In the genomic region with DNA sequence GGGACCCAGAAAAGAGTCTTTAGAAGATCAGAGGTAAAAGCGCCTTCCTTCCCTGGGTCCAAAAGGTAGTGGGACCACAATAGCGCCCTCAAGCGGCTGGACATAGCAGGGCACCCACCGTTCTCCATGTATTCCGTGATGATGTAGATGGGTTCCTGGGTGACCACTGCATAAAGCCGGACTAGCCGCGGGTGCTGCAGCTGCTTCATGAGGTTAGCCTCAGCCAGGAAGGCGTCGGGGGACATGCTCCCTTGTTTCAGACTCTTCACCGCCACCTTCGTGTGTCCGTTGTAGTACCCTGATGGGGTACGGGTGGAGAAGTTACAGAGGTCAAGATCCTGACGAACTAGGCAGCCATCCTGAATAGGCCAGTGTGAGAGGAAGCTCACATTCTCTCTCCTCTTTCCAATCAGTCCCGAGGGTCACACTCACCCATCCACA, we compare ENCODE assay signal across 8 mouse cellular contexts. TPM values are rescaled to one million over a fixed set of nuclear protein-coding genes. Genes with fewer than 3 reads are reported as not detected.
A peak's percentile ranks its signal among the peaks of the same experiment; 100 is the strongest.
DNase-seq lines count a peak whose midpoint lies in the region; ATAC-seq lines count a peak whose summit lies in the region.

No protein-coding gene starts in this region.

- peak; percentile 57 for DNase-seq in urinary bladder, postnatal 25 days (ENCODE audit: low spot score)
- DNase-seq in urinary bladder, postnatal 10 days (ENCODE audit: low spot score): no peak
- peak; percentile 67 for DNase-seq in kidney, postnatal 14 days
- peak; percentile 48 for DNase-seq in thymus, postnatal 25 days

- peak; percentile 64 for ATAC-seq in common myeloid progenitor, adult 5-6 weeks (replicated peaks; ENCODE audit: low read depth, poor library complexity, severe bottlenecking)
- no peak for ATAC-seq in heart, embryonic 14.5 days (ENCODE audit: insufficient number of reproducible peaks, insufficient read depth, low FRiP score, low read depth)
- 0 out of 2 replicates have a peak, but pooled peaks have one; percentile 19 for ATAC-seq in lung, embryonic 15.5 days (ENCODE audit: borderline replicate concordance, extremely low read depth, low FRiP score, low TSS enrichment)
- peak; percentile 22; the same call in 1 of the 2 replicates for ATAC-seq in neural tube, embryonic 14.5 days (ENCODE audit: low read depth)

- H3K4me3 ChIP-seq in heart, embryonic 14.5 days (ENCODE audit: control insufficient read depth in 1 of 2, insufficient read depth in 1 of 2, low read depth in 1 of 2, low read length in 2 of 2): peak overlapping the region; percentile 47 to 55
- H3K4me3 ChIP-seq in lung, embryonic 15.5 days: peak overlapping the region; percentile 45
- H3K4me3 ChIP-seq in neural tube, embryonic 14.5 days (ENCODE audit: low read depth, low read length): peak overlapping the region; percentile 30

- no peaks in the 10 kb centered on the region for H3K36me3 ChIP-seq in heart, embryonic 14.5 days (ENCODE audit: control insufficient read depth, insufficient read depth, low read length)
- no peaks in the 10 kb centered on the region for H3K36me3 ChIP-seq in lung, embryonic 15.5 days
- H3K36me3 ChIP-seq in neural tube, embryonic 14.5 days (ENCODE audit: control insufficient read depth, insufficient read depth, low read length): no peaks in the 10 kb centered on the region

- peaks cover 14 to 17% of the 10 kb centered on the region in 2 experiments for H3K4me1 ChIP-seq in heart, embryonic 14.5 days (ENCODE audit: control insufficient read depth in 2 of 2, insufficient read depth in 2 of 2, low read length in 2 of 2)
- peaks cover 20% of the 10 kb centered on the region for H3K4me1 ChIP-seq in lung, embryonic 15.5 days
- H3K4me1 ChIP-seq in neural tube, embryonic 14.5 days (ENCODE audit: control insufficient read depth, insufficient read depth, low read length): peaks cover 2% of the 10 kb centered on the region; the same call in 1 of the 2 replicates

- WGBS in heart, embryonic 14.5 days: 5% methylated on average over 16 of the region's 16 CpGs
- 6% methylated on average over 16 of the region's 16 CpGs for WGBS in lung, embryonic 15.5 days
- 2% methylated on average over 16 of the region's 16 CpGs for WGBS in neural tube, embryonic 14.5 days

- peak overlapping the region; percentile 67 for H3K9ac ChIP-seq in heart, embryonic 14.5 days (ENCODE audit: low read length)
- H3K9ac ChIP-seq in lung, embryonic 15.5 days: peak overlapping the region; percentile 50; the same call in 1 of the 2 replicates
- peak overlapping the region; percentile 37 for H3K9ac ChIP-seq in neural tube, embryonic 14.5 days (replicated peaks; ENCODE audit: low read depth, low read length)

- H3K4me2 ChIP-seq in heart, embryonic 14.5 days (ENCODE audit: low read length): peak overlapping the region; percentile 98
- H3K4me2 ChIP-seq in lung, embryonic 15.5 days: peak overlapping the region; percentile 75
- H3K4me2 ChIP-seq in neural tube, embryonic 14.5 days (ENCODE audit: low read depth, low read length): peak overlapping the region; percentile 52

- no peak overlapping the region; a peak in 1 of 4 replicates for H3K27ac ChIP-seq in heart, embryonic 14.5 days (replicated peaks in 1 of 2; ENCODE audit: control insufficient read depth in 1 of 2, insufficient read depth in 1 of 2, low read depth in 2 of 2, low read length in 2 of 2)
- no peak overlapping the region for H3K27ac ChIP-seq in lung, embryonic 15.5 days
- peak overlapping the region; percentile 3; the same call in 1 of the 2 replicates for H3K27ac ChIP-seq in neural tube, embryonic 14.5 days (ENCODE audit: low read depth, low read length)

- H3K9me3 ChIP-seq in heart, embryonic 14.5 days (ENCODE audit: control insufficient read depth, low read length): no peaks in the 10 kb centered on the region
- H3K9me3 ChIP-seq in lung, embryonic 15.5 days: no peaks in the 10 kb centered on the region
- H3K9me3 ChIP-seq in neural tube, embryonic 14.5 days (ENCODE audit: control insufficient read depth, low read length): no peaks in the 10 kb centered on the region

- no peaks in the 10 kb centered on the region; the same call in 1 of the 2 replicates for H3K27me3 ChIP-seq in heart, embryonic 14.5 days (ENCODE audit: control insufficient read depth, insufficient read depth, low read length)
- no peaks in the 10 kb centered on the region for H3K27me3 ChIP-seq in lung, embryonic 15.5 days
- H3K27me3 ChIP-seq in neural tube, embryonic 14.5 days (ENCODE audit: control insufficient read depth, insufficient read depth, low read length): no peaks in the 10 kb centered on the region

RNA-seq across cellular contexts. Expression of gene Hdac1, which starts 12.9 kb away (rescaled TPM):
- 75.8 and 103 TPM in 2 replicates for total RNA-seq in common myeloid progenitor, adult 5-6 weeks (2017)
- polyA plus RNA-seq in heart, embryonic 14.5 days (2014; fragmentation: Nextera tagmentation; extraction: Ambion mirVana): 123 and 124 TPM in 2 replicates
- polyA plus RNA-seq in lung, embryonic 15.5 days (2015; fragmentation: Nextera tagmentation; extraction: Ambion mirVana): 251 and 260 TPM in 2 replicates
- 67.2 and 94.0 TPM in 2 replicates for polyA plus RNA-seq in neural tube, embryonic 14.5 days (2014; fragmentation: Nextera tagmentation; extraction: Ambion mirVana)

RNA-seq across cellular contexts. Expression of gene Lck, which starts 18.0 kb away (rescaled TPM):
- total RNA-seq in common myeloid progenitor, adult 5-6 weeks (2017): 8.1 and 17.5 TPM in 2 replicates
- polyA plus RNA-seq in heart, embryonic 14.5 days (2014; fragmentation: Nextera tagmentation; extraction: Ambion mirVana): 2.6 and 3.2 TPM in 2 replicates
- polyA plus RNA-seq in lung, embryonic 15.5 days (2015; fragmentation: Nextera tagmentation; extraction: Ambion mirVana): 8.3 and 24.9 TPM in 2 replicates
- polyA plus RNA-seq in neural tube, embryonic 14.5 days (2014; fragmentation: Nextera tagmentation; extraction: Ambion mirVana): 10.0 and 10.5 TPM in 2 replicates

RNA-seq across cellular contexts. Expression of gene Fam167b, which starts 22.9 kb away (rescaled TPM):
- total RNA-seq in common myeloid progenitor, adult 5-6 weeks (2017): not detected in 2 replicates
- 5.3 and 5.6 TPM in 2 replicates for polyA plus RNA-seq in heart, embryonic 14.5 days (2014; fragmentation: Nextera tagmentation; extraction: Ambion mirVana)
- polyA plus RNA-seq in lung, embryonic 15.5 days (2015; fragmentation: Nextera tagmentation; extraction: Ambion mirVana): 3.2 and 4.2 TPM in 2 replicates
- not detected in 2 replicates for polyA plus RNA-seq in neural tube, embryonic 14.5 days (2014; fragmentation: Nextera tagmentation; extraction: Ambion mirVana)

RNA-seq across cellular contexts. Expression of gene Marcksl1, which starts 42.1 kb away (rescaled TPM):
- total RNA-seq in common myeloid progenitor, adult 5-6 weeks (2017): 80.7 and 93.1 TPM in 2 replicates
- 301 and 313 TPM in 2 replicates for polyA plus RNA-seq in heart, embryonic 14.5 days (2014; fragmentation: Nextera tagmentation; extraction: Ambion mirVana)
- polyA plus RNA-seq in lung, embryonic 15.5 days (2015; fragmentation: Nextera tagmentation; extraction: Ambion mirVana): 748 and 767 TPM in 2 replicates
- polyA plus RNA-seq in neural tube, embryonic 14.5 days (2014; fragmentation: Nextera tagmentation; extraction: Ambion mirVana): 1,581 and 1,634 TPM in 2 replicates

RNA-seq across cellular contexts. Expression of gene Eif3i, which starts 45.0 kb away (rescaled TPM):
- total RNA-seq in common myeloid progenitor, adult 5-6 weeks (2017): 256 and 262 TPM in 2 replicates
- 192 and 207 TPM in 2 replicates for polyA plus RNA-seq in heart, embryonic 14.5 days (2014; fragmentation: Nextera tagmentation; extraction: Ambion mirVana)
- polyA plus RNA-seq in lung, embryonic 15.5 days (2015; fragmentation: Nextera tagmentation; extraction: Ambion mirVana): 259 and 262 TPM in 2 replicates
- polyA plus RNA-seq in neural tube, embryonic 14.5 days (2014; fragmentation: Nextera tagmentation; extraction: Ambion mirVana): 206 and 221 TPM in 2 replicates
